Mouse (Mus musculus) thymus, postnatal 25 days (tissue): ENCODE data around the gene Tcaim.
"Not testable (repeated sequence)": the region's sequence is repeated elsewhere in the genome, so short reads cannot be mapped to it uniquely, and the experiment has no call there.

ENCODE experiments used
- DNase-seq: peaks from one replicate; pipeline ENCODE4 v3.0.0; 2022

The Tcaim gene

GRCm38 (mm10) chr9:122855141-122855540 is 49.8 kb downstream of the Tcaim start:
- DNase-seq: not testable (repeated sequence)

DNA sequence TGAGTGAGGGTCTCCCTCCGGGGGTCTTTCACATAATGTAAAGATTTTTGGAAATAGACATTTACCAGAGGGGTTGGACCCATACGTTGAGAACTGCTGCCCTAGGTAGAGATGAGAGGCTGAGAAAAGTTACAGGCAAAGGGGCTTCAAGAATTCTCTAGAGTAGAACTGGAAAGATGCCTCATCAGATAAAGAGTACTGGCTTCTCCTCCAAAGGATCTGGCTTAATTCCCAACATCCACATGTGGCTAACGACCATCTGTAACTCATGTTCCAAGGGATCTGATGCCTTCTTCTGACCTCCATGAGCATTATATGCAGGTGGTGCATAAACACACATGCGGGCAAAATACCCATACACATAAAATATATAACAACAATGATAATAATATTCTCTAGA is 50.3 kb downstream of the Tcaim start:
- DNase-seq: no peak

DNA sequence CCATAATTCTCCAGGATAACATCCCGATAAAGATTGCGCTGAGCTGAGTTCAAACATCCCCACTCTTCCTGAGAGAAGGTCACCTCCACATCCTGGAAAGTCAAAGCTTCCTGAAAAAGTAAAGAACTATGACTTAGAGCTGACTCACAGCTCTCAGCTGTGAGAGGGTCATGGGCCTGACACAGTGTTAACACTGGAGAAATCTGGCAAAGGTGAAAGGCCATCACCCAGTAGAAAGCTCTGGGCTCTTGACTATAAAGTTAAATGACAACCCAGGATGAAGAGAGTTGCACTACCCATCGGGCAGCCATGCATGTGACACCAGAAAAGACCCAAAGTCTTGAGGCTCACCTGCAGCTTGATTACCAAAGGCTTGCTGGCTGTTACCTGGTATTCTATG is 51.4 kb downstream of the Tcaim start:
- DNase-seq: no peak

DNA sequence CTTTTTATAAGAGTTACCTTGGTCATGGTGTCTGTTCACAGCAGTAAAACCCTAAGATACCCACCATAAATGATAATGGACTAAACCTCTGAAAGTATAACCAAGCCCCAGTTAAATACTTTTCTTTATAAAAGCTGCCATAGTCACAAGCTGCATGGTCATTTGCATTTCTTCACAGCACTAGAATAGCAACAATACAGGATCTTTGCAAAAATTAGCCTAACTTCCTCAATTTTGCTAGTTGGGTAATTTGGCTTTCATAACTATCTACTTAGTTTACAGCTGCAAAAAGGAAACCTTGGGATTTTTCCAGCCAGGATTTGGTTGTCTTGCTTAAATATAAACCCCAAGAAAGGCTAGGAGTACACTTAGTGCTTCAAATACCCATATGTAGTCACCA is 55.4 kb downstream of the Tcaim start:
- DNase-seq: no peak

DNA sequence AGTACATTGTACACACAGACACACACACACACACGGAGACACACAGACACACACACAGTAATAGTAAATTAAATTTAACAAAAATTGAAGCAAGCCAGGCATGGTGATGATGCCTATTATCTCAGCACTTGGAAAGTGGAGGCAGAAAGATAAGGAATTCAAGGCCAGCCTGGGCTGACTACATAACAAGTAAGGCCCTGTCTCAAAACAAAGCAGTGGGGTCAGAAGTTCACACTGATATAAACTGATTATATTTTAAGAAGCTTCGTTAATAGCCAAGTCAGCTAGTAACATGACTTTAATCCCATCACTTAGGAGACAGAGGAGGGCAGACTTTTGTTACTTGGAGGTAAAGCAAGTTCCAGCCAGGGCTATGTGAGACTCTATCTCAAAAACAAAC is 58.4 kb downstream of the Tcaim start:
- no peak for DNase-seq

GRCm38 (mm10) chr9:122864848-122865247 is 59.5 kb downstream of the Tcaim start:
- no peak for DNase-seq

GRCm38 (mm10) chr9:122865697-122866166 is 60.4 kb downstream of the Tcaim start, which contains the start of gene Zfp445:
TSS of gene Zfp445 (minus strand) at chr9:122866006.
- peak; percentile 80 for DNase-seq

- DNase-seq: no peak
These were observed 60.9 kb downstream of the Tcaim start for GRCm38 (mm10) chr9:122866192-122866591.

GRCm38 (mm10) chr9:122872595-122872994 is 67.3 kb downstream of the Tcaim start:
- DNase-seq: no peak

DNA sequence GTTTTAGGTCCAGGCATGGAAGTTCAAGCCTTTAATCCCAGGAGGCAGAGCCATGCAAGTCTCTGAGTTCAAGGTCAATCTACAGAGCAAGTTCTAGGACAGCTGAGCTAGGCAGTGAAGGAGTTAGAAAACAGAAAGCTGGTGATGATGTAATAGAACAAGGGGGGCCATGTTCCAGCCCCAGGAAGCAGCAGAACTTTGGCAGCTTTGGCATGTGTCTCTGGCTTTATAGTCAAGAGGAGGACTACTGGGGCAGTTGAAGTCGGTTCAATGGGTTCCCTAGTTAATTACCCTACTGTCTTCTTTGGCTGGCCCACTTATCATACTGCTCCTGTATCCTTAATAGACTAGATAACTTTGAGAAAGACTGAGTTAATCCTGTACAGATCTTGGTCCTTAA is 69.3 kb downstream of the Tcaim start:
- no peak for DNase-seq

DNA sequence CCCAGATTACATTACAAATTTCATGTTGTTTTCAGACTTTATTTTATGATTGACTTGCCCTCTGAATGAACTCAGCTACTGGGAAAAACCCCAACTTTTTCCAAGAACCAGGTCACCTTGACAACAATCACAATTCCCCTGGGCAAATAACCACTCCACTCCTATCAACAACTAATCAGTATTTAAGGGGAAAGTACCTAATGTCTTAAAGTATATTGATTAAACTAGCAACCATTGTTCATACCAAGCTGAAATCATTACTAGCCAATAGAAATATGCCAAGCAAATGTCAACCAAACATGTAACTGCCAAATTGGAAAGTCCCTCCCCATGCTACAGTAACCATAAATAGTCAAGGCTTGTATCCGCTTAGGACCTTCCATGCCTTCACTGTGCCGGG is 69.8 kb downstream of the Tcaim start:
- DNase-seq: no peak

GRCm38 (mm10) chr9:122885385-122885784 is 80.0 kb downstream of the Tcaim start, which contains the start of gene Zkscan7:
TSS of gene Zkscan7 (plus strand) at chr9:122885685.
- no peak for DNase-seq
